Mouse (Mus musculus) CD4-positive naive resting alpha-beta T cell, adult 57 days (primary cell): ENCODE results near the gene Olfr1193. TPM values are rescaled to one million over a fixed set of nuclear protein-coding genes. Genes with fewer than 3 reads are reported as not detected.

ENCODE experiments used
- total RNA-seq: library from RNA; stranded (reverse); gene quantifications from one replicate; pipeline ENCODE4 v1.2.4, GENCODE M21; 2023

Gene Olfr1193
- total RNA-seq, result not detected

GRCm38 (mm10) chr2:88675328-88675727 is at the start of gene Olfr1193:
Gene Olfr1193, plus strand, starts transcription at chr2:88675628.

GRCm38 (mm10) chr2:88640242-88640641 is 35.2 kb upstream of the Olfr1193 start, which contains the start of gene Olfr1191-ps1:
Gene Olfr1191-ps1, plus strand, starts transcription at chr2:88640542.

GRCm38 (mm10) chr2:88648209-88648608 is 27.2 kb upstream of the Olfr1193 start, which contains the start of gene Olfr1192-ps1:
Gene Olfr1192-ps1, plus strand, starts transcription at chr2:88648509.

GRCm38 (mm10) chr2:88689087-88689486 is 13.7 kb downstream of the Olfr1193 start, which contains the start of gene Olfr1195:
Gene Olfr1195, minus strand, starts transcription at chr2:88689187.

GRCm38 (mm10) chr2:88704497-88704896 is 29.1 kb downstream of the Olfr1193 start, which contains the start of gene Olfr1196:
Gene Olfr1196, minus strand, starts transcription at chr2:88704597.

Other genes with a start within 250 kb of the Olfr1193 start
- gene Olfr1181, start 249.5 kb upstream of the Olfr1193 start, total RNA-seq, result not detected
- not detected for gene Gm13757, start 226.5 kb upstream of the Olfr1193 start, total RNA-seq
- not detected for gene Olfr1183, start 220.8 kb upstream of the Olfr1193 start, total RNA-seq
- not detected for gene Olfr1184, start 192.0 kb upstream of the Olfr1193 start, total RNA-seq
- not detected for gene Olfr1185-ps1, start 182.3 kb upstream of the Olfr1193 start, total RNA-seq
- gene Olfr1186, start 157.1 kb upstream of the Olfr1193 start, total RNA-seq, result not detected
- not detected for gene Olfr1188, start 118.7 kb upstream of the Olfr1193 start, total RNA-seq
- not detected for gene Olfr1189, start 89.2 kb upstream of the Olfr1193 start, total RNA-seq
- gene Olfr1191-ps1, start 35.1 kb upstream of the Olfr1193 start, total RNA-seq, result 0.09 TPM
- gene Olfr1192-ps1, start 27.1 kb upstream of the Olfr1193 start, total RNA-seq, result not detected
- gene Olfr1195, start 13.6 kb downstream of the Olfr1193 start, total RNA-seq, result not detected
- not detected for gene Olfr1196, start 29.0 kb downstream of the Olfr1193 start, total RNA-seq
- gene Olfr1197, start 56.7 kb downstream of the Olfr1193 start, total RNA-seq, result not detected
- gene Olfr1198, start 75.7 kb downstream of the Olfr1193 start, total RNA-seq, result not detected
- gene Olfr1199, start 84.8 kb downstream of the Olfr1193 start, total RNA-seq, result not detected
- not detected for gene Olfr1200, start 94.9 kb downstream of the Olfr1193 start, total RNA-seq
- gene Olfr1201, start 117.4 kb downstream of the Olfr1193 start, total RNA-seq, result not detected
- gene Olfr1202, start 138.9 kb downstream of the Olfr1193 start, total RNA-seq, result not detected
- gene Olfr1205, start 154.1 kb downstream of the Olfr1193 start, total RNA-seq, result not detected
- not detected for gene Olfr1204, start 173.7 kb downstream of the Olfr1193 start, total RNA-seq
- gene Olfr1206, start 187.6 kb downstream of the Olfr1193 start, total RNA-seq, result not detected
- not detected for gene Olfr1208, start 226.7 kb downstream of the Olfr1193 start, total RNA-seq
- gene Olfr1209, start 239.5 kb downstream of the Olfr1193 start, total RNA-seq, result not detected